Comparison of ENCODE assay signal across 1 mouse cellular context in the genomic region with DNA sequence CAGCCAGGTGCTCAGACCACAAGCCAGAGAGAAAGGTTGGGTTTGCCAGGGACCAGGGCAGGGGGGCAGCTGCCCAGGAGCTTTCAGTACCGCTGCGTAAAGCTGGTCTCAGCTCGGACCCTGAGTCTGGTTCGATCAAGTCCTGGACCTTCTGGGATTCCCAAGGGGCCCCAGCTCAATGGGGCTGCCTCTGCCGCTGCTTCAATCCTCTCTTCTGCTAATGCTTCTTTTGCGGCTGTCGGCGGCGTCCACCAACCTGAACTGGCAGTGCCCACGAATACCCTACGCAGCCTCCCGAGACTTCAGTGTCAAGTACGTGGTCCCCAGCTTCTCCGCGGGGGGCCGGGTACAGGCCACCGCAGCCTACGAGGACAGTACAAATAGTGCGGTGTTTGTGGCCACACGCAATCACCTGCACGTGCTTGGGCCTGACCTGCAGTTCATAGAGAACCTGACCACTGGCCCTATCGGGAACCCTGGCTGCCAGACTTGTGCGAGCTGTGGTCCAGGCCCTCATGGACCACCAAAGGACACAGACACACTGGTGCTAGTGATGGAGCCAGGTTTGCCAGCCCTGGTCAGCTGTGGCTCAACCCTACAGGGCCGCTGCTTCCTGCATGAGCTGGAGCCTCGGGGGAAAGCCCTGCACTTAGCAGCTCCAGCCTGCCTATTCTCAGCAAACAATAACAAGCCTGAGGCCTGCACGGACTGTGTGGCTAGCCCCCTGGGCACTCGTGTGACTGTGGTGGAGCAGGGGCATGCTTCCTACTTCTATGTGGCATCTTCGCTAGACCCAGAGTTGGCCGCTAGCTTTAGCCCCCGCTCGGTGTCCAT.
TF ChIP-seq lines count a peak whose summit lies in the region.

No protein-coding gene starts in this region.

TF ChIP-seq in CH12.LX, 34 proteins besides CTCF, POLR2A, EP300 and RAD21:
- TF ChIP-seq MEF2A (IDR thresholded peaks at IDR 0.05; ENCODE audit: borderline replicate concordance, low read depth, low read length), result no peak
- no peak for TF ChIP-seq SIN3A (IDR thresholded peaks at IDR 0.05; ENCODE audit: low read length)
- TF ChIP-seq PAX5 (IDR thresholded peaks at IDR 0.05; ENCODE audit: low read length), result no peak
- no peak for TF ChIP-seq MXI1 (IDR thresholded peaks at IDR 0.05; ENCODE audit: low read depth, low read length)
